Mouse (Mus musculus) lung, postnatal 25 days (tissue): ENCODE results near the gene Ubr7.

Experiments
- DNase-seq: peaks from one replicate; pipeline ENCODE4 v3.0.0; 2022; ENCODE audit warnings: low spot score

Ubr7 gene

DNA sequence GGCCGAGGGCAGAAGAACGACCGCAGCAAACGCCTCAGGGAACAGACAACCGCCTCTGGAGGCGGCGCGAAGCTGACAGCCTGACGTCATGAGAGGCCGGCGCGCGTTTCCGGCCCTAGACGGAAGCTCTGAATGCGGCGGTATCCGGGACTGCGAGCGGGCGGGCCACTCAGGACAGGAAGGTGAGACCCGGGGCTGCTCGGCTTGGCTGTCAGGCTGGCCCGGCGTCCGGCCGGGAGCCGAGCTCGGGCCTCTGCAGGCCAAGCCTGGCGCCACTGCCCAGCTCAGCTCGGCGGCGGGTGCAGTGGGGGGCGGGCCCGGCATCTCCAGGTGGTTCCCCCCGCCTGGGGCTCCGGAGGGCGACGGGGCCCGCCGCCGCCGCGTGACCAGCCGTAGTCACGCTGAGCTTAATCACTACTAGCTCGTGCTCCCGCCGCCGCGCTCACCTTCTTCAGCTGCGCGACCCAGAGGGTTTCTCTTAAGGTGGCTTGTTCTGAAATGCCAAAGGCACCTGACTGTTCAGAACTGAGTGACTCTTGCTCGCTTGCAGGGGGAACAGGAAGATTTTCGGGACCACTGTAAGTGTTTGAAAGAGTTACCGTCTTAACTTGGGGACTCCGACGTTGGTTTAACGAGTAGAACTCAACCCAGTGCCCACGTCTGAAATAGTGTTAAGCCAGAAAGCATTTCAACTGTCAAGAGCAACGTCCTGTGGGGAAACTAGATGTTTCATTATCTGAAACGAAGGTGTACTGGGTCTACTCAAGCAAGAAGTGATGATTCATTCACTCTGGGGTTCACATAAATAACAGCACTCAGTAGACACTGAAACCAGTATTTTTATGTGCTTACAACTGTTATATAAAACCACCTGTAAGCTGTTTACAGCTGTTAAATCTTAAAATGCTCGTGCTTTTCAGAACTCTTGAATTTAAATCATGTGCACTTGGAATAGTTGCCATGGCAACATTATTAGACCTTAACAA, 13.9 kb upstream of the Ubr7 start, which contains the start of the genes Moap1 and Tmem251:
Gene Moap1 (minus strand): TSS at position 73 of the 986 bp plus-strand sequence.
Gene Tmem251 (plus strand): TSS at position 174 of the 986 bp plus-strand sequence.
- peak; percentile 93 for DNase-seq

DNA sequence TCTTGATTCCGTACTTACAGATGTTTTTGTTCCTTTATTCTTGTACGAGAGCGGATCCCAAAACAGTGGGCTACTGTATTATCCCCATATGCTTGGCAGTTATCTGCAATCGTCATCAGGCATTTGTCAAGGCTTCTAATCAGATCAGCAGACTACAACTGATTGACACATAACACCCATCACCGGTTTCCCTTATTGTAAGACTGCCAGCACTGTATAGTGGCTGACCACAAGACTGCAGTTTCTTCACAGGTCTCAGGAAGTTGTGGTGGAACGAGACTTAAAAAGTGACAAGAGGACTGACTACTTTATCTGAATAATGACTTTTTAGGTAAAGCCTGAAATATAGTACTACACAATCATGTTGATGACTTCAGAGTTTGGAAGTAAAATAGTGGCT, 12.9 kb upstream of the Ubr7 start:
- peak; percentile 38 for DNase-seq

DNA sequence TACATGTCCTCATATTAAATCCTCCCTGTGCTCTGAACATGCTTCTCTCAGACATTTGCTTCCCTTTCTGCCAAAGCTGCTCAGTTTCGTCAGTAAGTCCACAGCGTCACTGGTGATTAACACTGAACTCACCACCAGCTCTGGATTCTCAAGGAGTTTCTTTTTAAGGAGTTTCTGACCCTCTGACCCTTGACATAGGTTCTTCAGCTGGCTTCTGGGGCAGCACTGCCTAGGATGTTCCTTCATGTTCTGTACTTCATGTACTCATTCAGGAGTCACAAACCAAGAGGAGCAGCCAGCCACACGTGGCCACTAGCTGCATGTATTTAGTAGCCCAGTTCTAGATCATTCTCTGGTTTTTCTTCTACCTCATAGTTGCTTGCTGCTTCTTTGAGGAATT, 9.5 kb upstream of the Ubr7 start:
- no peak for DNase-seq

DNA sequence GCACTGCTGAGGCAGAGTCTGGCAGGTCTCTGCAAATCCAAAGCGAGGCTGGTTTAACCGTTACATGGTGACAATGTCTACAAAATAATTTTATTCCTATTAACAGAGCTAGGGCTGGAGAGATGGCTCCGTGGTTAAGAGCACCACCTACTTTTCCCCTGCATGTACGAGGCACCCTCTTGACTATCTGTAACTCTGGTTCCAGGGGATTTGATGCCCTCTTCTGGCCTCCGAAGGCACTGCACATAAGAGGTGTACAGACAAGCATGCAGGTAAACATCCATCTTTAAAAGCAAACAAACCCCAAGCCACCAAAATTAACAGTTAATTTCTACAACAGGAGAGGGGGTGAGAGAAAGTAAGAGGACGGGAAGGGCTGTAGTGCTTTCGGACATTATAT, 1.5 kb upstream of the Ubr7 start:
- no peak for DNase-seq

DNA sequence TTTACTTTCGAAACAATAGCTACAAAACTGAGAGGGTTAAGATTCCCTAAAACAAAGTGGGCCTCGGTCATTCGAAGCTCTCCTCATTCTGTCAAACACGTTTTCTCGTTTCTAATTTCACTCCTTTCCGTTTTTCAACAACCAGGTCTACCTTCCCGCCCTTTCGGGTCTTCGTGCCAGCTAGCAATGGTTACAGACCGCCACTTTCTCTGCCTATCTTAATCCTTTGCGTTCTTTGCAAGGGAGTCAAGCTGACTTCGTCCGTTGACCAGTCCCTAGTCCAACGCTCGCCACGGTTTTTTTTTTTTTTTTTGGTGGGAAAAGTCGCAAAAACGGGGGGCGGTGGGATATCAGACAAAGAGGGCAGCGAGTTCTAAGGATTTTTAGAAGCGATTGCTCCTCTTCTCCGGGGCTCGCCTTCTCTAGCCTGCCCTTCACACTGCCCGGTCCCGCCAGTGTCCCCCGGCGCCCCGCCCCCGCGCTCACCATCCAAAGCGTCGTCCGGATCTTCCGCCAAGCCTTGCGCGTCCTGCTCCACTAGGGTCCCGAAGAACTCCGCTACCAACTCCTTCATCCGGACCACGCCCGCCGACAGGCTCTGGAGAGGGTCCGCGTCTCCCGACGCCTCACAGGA, 595 bp upstream of the Ubr7 start:
- DNase-seq: no peak

DNA sequence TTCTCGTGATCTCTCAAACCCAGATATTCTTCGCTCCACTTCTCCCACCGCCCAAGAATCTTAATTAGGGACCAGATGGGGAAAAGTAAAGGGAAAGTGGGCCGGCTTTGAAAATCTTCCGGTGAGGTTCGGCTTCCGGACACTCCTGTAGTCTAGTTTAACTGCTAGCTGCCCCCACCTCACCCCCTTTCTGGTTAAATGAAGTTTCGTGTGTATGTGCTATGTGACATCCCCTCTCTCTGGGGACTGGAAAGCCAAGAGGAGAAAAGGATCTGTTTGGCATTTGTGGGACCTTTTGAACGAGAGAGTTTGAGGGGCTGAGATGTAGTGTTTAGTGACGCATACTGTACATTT, 613 bp downstream of the Ubr7 start, which contains the start of gene Gm20604:
Gene Gm20604 (minus strand): TSS at position 270 of the 354 bp plus-strand sequence.
- no peak for DNase-seq

DNA sequence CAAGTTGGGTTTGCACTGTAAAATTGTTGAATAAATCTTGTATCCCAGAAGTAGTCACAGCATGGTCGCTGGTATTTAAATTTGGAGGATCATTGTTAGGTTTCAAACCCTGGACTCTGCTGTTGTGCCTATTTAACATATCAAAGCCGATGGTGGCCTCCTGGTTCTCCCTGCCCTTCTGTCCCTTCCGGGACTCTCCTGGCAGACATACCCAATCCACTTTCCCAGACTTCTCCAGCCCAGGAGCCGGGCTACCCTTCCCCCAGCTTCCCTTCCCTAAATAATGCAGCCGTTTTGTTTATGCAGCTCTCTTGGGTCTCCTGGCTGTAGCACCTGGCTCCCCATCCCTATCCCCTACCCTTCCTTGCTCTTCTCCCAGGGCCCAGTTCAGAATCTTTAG, 1.2 kb downstream of the Ubr7 start:
- no peak for DNase-seq

DNA sequence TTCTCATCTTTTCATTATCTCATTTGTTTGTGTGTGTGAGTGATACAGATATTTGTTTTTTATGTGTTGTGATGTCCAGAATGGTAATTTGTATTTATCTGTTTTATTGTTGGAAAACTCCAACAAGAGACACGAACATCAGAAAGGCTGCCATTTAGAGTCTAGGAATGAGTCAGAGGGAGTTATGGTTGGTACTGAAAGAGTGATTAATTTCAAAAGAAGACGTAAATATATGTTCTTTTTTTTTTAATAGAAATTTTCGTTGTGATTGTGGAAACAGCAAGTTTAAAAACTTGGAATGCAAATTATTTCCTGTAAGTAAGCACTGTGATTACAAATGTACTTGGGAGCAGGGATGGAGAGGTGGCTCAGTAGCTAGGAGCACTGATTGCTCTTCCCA, 3.9 kb downstream of the Ubr7 start:
- DNase-seq: no peak

DNA sequence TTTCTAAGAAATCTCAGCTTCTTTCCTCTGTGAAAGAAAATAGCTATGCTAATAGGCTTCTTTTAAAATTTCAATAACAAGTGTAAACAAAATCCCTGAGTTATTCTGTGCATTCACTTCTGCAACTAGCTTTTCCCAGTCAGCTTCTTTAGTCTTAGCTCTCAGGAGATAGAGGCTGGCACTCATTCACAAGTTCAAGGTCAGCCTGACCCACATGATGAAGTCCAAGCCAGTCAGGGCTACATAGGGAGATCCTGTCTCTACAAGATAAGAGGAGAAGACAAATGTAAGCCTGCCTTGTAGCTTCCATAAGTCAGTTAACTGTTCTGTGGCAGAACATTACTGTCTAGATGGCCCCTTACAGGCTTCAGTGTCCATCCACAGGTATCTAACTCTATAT, 5.9 kb downstream of the Ubr7 start:
- DNase-seq: no peak

DNA sequence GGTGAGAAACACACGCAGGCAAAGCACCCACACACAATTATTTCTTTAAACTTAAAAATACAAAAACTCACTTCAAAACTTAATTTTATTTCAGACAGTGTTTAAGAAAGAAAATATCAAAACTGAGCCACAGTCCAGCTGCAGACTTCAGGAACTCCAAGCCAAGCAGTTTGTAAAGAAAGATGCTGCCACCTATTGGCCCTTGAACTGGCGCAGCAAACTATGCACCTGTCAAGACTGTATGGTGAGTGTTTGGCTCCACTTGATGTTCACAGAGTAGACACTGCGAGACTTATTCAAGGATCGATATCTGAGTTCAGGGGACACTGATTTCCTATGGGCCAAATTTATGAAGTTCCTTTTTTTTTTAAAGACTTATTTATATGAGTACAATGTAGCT, 11.2 kb downstream of the Ubr7 start:
- DNase-seq: no peak

DNA sequence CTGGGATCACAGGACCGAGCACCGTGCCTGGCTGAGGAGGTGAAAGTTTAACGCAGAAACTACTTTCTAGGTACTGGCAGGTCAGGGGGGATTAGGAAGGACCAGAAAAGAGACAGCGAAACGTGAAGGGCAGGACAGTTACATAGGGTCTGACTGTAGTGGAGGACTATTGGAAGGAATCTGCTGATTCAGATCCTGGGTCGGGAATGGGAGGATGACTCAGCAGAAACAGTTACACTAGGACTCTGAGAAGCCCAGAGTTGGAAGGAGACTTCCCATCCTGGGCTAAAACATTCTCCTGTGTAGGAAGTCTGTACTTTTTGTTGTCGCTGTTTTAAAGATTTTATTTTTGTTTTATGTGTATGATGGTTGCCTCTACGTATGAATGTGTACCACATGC, 13.8 kb downstream of the Ubr7 start:
- DNase-seq: no peak

DNA sequence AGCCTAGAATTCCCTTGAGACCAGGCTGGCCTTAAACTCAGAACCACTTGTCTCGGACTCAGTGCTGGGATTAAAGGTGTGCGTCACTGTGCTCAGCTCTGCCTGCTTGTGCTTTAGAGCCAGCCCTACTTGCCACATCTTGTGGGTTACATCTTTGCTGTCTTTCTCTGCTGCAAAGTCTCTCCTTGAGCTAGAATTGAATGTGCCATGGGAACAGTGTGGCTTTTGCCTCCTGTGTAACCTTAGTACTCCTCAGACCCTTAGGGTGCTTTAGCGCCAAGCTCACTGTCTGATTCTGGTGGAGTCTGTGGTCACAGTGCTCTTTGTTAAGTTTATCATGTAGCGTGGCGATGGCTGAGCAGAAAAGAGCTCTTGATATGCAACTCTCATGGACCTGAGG, 14.9 kb downstream of the Ubr7 start:
- DNase-seq: no peak

DNA sequence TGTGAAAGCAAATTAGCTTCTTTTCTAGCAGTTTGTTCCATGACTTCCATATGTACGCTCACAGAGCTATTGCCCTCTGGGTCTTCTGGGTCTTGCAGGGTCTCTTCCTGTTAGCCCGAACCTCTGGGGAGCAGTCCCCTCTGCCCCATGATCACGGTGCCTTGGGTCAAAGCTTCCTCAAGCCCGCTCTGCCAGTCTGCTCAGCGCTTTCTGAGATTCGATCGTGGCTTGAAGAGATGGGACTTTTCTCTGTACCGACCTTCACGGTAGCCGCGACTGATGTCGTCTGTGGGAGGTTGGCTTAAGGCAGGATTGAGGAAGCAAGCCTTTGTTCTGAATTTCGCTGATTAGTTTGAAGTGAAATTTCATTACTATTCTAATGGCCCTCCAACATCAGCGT, 18.3 kb downstream of the Ubr7 start:
- DNase-seq: no peak

DNA sequence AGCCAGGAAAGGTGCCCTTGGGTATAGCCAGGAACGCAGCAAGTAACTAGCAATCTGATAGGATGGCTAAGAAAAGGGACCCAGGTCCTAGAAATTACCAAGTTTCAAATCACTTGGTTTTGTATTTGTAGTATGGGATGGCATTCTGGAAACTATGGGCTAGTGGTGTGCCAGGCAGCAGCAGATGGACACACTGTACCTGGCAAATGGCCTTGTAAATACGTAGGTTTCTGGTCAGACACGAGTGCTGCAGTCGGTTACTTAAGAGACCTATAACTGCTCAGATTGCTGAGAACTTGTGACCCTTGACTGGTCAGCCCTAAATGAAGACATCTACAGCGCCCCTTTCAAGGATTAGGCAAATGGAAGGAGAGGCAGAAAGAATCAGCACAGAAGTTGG, 20.4 kb downstream of the Ubr7 start:
- no peak for DNase-seq

DNA sequence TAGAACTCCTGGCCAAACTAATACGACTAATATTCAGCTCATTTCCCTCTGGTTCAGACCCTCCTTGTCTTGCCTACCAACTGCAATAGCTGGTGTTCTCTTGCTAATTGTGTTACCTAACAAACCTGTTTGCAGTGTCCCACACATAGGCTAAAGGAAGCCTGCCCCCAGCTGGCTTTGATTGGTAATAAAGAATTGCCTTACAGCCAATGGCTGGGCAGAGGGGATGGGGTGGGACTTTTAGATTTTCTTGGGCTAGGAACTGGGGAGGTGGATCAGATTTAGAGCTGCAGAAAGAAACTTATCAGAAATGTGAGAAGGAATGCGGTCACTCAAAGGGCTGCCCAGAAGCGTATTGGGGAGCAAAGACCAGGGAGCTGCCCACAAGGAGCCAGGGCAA, 21.7 kb downstream of the Ubr7 start:
- DNase-seq: no peak

DNA sequence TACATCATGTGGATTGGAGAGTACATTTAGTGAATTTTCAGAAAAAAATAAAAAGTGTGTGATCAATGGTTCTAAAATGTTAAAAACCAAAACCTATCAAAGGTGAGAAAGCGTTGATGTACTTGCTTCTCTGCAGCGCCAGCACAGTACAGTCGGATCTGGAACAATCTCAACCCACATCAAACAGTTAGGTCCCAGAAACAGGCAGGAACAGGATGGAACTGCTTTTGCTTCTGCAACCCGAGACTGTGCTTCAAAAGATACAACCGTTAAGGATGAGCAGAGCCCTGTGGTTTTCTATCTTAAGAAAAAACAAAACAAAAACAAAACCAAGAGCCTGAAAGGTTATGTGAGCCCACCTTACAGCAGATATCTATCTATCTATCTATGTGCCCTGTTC, 25.1 kb downstream of the Ubr7 start:
- no peak for DNase-seq

DNA sequence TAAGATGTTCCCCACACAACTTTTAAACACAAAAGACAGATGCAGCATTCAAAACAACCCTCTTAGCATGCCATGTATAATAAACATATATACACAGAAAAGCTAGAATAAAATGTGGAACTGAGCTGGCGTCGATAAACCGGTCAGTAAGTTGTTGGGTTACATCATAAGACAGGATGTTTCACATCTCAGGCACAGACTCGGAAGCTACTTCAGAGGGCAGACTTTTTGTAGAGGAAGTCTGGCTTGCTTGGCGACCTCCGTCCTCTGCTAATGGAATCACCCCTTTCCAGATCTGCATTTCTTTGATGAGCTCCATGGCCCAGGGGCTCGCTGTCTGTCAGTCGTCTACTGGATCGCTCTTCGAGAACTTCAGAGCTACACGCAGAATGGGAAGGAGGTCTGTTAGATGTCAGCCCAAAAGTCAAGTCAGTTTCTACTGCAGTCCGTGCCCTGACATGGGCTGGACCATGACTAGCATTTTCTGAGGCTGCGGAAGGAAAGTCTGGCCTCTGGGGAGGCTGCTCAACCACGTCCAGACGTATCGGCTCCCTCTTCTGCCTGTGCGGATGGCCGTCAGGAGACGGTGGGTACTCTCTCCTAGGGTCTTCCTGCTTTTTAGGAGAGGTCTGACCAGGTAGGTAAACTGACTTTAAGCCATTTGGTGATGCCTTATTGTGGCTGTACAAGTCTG, 27.3 kb downstream of the Ubr7 start:
- DNase-seq: no peak

DNA sequence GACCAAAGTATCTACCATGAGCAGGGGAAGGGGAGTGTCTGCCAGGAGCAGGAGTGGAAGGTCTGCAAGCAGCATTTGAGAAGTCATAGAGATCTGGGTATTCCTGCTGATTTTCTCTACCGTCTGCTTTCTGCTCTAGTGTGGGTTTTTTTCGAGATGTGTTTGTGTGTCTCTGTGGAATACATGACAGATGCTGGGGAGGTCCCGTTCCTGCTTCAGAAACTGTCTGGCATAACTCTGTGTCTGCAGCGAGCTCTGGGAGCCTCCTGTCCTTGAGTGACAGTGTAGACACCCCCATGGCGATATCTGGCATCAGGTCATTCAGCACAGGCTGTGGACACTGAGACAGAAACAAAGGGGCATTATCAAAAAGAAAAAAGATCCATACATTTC, 27.8 kb downstream of the Ubr7 start:
- DNase-seq: no peak

DNA sequence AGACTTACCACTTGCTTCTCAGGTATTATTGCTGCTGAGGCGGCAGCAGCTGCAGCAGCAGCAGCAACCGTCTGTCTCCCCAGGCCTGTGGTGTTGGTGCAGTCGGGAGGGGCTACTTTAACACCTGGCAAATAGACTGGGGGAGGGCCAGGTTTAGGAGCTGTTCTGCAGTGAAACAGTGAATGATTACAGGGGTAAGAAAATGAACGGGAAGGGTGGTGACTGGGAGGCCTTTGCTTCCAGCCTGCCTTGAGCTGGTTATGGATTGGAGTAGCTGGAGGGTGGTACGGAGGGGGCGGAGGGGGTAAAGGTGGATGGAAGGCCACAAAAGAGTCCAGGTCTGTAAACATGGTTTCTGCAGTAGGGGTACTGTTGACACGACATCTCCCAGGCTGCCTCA, 30.2 kb downstream of the Ubr7 start:
- no peak for DNase-seq

DNA sequence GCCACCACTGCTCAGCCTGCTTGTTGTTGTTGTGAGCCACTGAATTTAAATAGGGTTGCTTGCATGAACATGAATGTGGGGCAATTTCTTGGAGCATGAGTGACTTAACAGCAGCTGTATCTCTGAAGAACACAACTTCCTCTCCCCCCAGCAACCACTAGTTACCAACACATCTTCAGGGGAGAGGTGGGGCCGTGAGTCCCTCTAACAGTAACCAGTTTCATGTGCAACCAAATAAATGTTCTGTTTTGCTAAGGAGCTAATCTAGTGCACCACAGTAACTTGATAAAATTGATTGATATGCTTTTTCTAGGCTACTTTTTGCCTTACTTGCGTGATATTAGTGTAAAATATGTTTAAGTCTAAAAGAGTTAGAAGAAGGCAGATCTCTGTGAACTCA, 41.8 kb downstream of the Ubr7 start:
- DNase-seq: no peak

DNA sequence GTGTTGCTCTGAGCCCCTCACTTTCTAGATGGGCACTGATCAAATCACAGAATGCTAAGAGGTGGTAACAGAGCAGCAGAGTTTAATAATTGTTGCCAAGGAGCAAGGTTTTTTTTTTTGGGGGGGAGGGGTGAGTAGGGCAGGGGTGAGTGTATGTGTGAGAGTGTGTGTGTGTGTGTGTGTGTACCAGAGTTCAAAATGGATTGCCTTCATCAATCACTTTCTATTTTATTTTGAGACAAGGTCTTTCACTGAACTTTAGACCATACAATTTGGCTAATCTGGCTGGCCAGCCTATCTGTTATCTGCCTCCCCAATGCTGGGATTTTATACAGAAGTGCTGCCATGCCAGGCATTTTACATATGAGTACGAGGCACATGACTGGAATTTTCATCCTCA, 57.1 kb downstream of the Ubr7 start:
- no peak for DNase-seq

DNA sequence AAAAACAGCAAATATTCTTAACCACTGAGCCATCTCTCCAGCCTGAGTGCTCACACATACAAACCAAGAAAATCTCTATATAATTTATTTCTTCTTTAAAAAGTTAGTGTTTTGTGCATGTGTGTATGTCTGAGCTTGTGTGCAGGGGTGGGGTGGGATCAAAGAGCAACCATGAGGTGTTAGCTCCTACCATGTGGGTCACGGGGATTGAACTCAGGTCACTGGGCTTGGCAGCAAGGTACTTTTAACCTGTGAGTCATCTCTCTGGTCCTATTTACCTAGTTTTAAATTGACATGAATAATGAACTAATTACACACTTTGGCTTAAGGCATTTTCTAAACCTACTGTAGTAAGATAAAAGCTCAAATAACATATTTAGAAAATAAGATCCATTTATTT, 68.6 kb downstream of the Ubr7 start:
- no peak for DNase-seq

DNA sequence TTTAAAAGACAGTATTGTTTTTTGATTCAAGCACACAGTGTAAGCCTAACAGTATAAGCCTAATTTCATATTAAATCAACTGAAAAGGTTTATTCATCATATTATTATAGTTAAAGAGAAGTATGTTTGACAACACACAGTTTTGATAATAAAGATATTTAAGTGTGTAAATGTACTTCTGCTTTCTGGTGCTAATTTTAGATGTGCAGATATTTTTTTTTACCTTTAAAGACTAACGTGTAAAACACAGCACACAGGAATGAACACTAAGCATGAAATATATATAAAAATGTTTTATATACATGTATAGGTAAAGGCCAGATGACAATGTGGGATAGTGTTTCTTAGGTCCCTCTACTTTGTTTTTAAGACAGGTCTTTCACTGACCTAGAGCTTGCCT, 69.4 kb downstream of the Ubr7 start:
- DNase-seq: no peak
